Mouse (Mus musculus): ENCODE data around the gene Tmc7. TPM values are rescaled to one million over a fixed set of nuclear protein-coding genes. Genes with fewer than 3 reads are reported as not detected.

Tmc7 gene
- polyA plus RNA-seq, 1 experiment from 2014 or later: 0.46 TPM

DNA sequence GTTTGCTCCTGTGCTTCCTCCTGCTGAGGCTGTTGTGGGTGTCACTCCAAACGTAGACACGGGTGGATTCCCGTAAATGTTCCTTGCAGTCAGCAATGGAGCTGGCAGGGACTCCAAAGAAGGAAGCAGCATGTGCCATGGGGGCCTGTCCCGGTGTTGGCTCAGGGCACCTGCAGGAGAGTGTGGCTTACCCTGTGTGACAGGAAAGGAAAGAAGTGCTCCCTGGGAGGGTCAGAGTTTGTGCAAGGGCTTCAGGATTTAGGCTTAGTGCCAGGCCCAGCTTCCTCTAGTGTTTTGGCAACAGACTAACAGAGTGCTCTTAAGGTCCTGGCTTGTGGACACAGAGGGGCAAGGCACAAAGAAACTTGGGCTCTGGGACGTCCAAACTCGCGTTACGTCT lies 20.3 kb upstream of the Tmc7 start:
- WGBS (ENCODE audit: insufficient replicate concordance): 69% methylated on average over 8 of the region's 8 CpGs
- Histone ChIP-seq H3K4me1 (no peaks in the 10 kb centered on the region), H3K4me3 (no peak overlapping the region), H3K36me3 (no peaks in the 10 kb centered on the region), H3K27me3 (replicated peaks) (peaks cover under 1% of the 10 kb centered on the region; the same call in 1 of the 2 replicates), H3K4me2 (no peak overlapping the region), H3K9me3 (replicated peaks) (no peaks in the 10 kb centered on the region), H3K9ac (no peak overlapping the region), H3K27ac (no peak overlapping the region)
- ATAC-seq: no peak

DNA sequence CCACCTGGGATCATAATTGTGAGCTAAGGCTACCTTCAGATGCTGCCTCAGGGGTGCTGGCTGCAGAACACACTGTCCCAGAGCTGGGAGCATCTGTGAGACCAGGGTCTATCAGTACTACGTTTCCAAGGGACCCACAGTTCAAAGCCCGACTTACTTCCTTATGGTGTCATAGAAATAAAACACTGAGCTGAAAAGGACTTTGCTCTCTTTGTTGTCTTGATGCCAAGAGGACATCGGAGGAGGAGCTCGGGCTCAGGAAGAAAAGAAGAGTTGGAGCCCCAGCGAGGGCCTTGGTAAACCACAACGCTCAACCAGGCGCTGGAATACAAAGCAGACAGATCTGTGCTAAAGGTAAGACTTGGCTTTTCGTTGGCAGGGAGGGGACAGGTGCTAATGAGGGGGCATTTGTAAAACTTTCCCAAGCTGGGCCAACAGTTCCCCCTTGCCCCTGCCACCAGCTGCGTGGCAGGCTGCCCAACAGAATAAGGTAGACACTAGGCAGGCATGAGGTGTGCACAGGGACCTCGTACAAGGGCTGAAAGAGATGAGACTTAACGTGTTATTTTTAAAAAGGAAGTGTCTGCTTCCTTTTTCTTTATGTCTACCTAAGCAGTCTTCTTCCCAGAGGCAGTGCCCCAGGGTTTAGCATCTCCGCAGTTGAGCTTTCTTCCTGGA lies 15.6 kb upstream of the Tmc7 start:
- ATAC-seq: no peak
- peaks cover under 1% of the 10 kb centered on the region; the same call in 1 of the 2 replicates for H3K4me1 ChIP-seq
- 44% methylated on average over 12 of the region's 12 CpGs for WGBS (ENCODE audit: insufficient replicate concordance)
- H3K27ac ChIP-seq: no peak overlapping the region
- no peak overlapping the region for H3K9ac ChIP-seq
- no peaks in the 10 kb centered on the region for H3K9me3 ChIP-seq (replicated peaks)
- H3K36me3 ChIP-seq: no peaks in the 10 kb centered on the region
- no peak overlapping the region for H3K4me2 ChIP-seq
- peaks cover 47% of the 10 kb centered on the region for H3K27me3 ChIP-seq (replicated peaks)
- no peak overlapping the region for H3K4me3 ChIP-seq

DNA sequence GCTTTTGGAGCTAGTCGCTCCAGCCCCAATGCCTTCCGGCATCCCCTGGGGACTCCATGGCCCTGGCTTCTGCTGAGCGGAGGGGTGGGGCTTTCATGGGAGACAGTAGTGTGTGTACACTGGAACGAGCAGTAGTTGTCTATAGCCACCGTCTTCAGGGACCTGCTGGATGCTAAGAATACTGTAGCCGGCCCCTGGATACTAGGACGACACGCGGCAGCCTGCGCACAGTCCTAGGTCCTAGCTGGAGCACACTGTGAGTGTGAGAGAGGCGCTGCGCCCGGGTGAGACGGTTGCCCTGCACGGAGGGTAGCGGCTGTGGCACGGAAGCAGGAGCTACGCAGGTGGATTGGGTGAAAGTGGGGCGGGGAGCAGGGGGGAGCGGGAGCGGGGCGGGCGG lies 12.7 kb upstream of the Tmc7 start, which contains the start of gene Tmc5:
Tmc5 (plus strand) TSS at position 97 of the 400 bp plus-strand sequence.
- H3K9me3 ChIP-seq (replicated peaks): no peaks in the 10 kb centered on the region
- WGBS (ENCODE audit: insufficient replicate concordance): 9% methylated on average over 23 of the region's 23 CpGs
- H3K27me3 ChIP-seq (replicated peaks): peaks cover 69% of the 10 kb centered on the region
- H3K36me3 ChIP-seq: no peaks in the 10 kb centered on the region
- no peak for ATAC-seq
- peaks cover 16% of the 10 kb centered on the region for H3K4me1 ChIP-seq
- peak within 1 kb of the TSS; percentile 26 for H3K4me3 ChIP-seq
- H3K4me2 ChIP-seq: peak within 1 kb of the TSS; percentile 53
- H3K27ac ChIP-seq: no peak within 1 kb of the TSS
- H3K9ac ChIP-seq: no peak within 1 kb of the TSS

DNA sequence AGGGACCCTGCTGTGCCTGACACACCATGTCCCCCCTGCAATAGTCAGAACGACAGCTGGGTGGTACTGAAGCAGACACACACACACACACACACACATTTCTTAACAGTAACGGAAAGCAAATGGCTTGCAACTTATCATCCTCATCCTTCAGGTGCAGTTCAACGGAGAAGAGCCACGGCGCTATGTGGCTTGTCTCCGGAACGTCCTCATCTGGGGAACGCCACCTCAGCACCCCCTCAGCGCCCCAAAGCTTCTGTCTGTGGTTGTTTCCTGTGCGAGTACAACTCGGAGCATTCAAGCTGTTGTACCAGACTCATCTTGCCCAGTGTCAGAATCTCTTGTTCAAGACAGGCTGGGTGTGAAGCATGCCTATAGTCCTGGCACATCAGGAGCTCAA lies 11.7 kb upstream of the Tmc7 start:
- peaks cover 16% of the 10 kb centered on the region for H3K4me1 ChIP-seq
- no peak overlapping the region for H3K4me2 ChIP-seq
- H3K4me3 ChIP-seq: no peak overlapping the region
- H3K36me3 ChIP-seq: no peaks in the 10 kb centered on the region
- H3K9me3 ChIP-seq (replicated peaks): no peaks in the 10 kb centered on the region
- ATAC-seq: no peak
- no peak overlapping the region for H3K27ac ChIP-seq
- no peak overlapping the region for H3K9ac ChIP-seq
- WGBS (ENCODE audit: insufficient replicate concordance): 62% methylated on average over 11 of the region's 11 CpGs
- H3K27me3 ChIP-seq (replicated peaks): peaks cover 69% of the 10 kb centered on the region

DNA sequence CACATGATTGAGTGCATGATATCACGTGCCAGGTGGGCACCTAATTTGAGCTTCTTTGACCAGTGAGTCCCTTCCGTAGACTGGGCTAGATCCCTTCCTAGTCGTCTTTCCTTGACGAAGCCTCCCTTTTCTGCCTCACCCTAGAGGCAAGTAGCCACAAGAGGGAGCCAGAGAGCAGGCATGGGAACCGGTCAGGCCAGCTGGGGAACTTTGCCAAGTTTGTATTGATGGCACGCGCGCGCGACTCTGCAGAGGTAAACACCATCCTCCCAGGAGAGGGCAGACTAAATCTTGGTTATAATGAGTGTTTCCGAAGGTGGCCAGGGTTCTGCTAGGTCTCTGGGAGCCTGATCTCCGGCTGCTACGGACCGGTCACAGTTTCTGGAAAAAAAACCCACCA lies 10.7 kb upstream of the Tmc7 start:
- ATAC-seq: peak; percentile 55
- no peak overlapping the region for H3K9ac ChIP-seq
- H3K9me3 ChIP-seq (replicated peaks): no peaks in the 10 kb centered on the region
- WGBS (ENCODE audit: insufficient replicate concordance): 3% methylated on average over 14 of the region's 14 CpGs
- peak overlapping the region; percentile 52 for H3K4me2 ChIP-seq
- H3K4me1 ChIP-seq: peaks cover 16% of the 10 kb centered on the region
- peaks cover 69% of the 10 kb centered on the region for H3K27me3 ChIP-seq (replicated peaks)
- no peak overlapping the region for H3K27ac ChIP-seq
- H3K4me3 ChIP-seq: 0 out of 2 replicates have a peak overlapping the region, but pooled peaks have one; percentile 10
- H3K36me3 ChIP-seq: no peaks in the 10 kb centered on the region

DNA sequence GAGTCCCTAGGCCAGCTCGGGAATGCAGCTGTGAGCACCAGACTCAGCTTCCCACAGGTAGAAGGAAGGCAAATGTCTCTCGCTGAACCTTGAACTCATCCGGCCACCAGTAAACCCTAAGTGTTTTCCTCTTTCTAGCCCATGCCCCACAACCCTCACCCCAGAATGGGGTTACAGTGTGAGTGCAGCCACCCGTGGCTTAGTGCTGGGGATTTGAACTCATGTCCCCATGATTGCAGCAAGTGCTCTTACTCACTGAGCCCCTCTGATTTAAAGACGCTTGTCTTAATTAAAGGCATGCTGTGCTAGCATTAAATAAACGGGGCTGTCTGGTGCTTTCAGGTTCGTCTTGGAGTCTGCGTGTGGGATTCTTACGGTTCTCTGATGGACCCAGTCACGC lies 10.1 kb upstream of the Tmc7 start:
- Histone ChIP-seq H3K27me3 (replicated peaks) (peaks cover 66% of the 10 kb centered on the region), H3K9ac (no peak overlapping the region), H3K27ac (no peak overlapping the region), H3K36me3 (no peaks in the 10 kb centered on the region), H3K4me1 (peaks cover 16% of the 10 kb centered on the region), H3K4me3 (no peak overlapping the region), H3K9me3 (replicated peaks) (no peaks in the 10 kb centered on the region), H3K4me2 (peak overlapping the region; percentile 52)
- ATAC-seq: no peak
- 18% methylated on average over 10 of the region's 10 CpGs for WGBS (ENCODE audit: insufficient replicate concordance)

DNA sequence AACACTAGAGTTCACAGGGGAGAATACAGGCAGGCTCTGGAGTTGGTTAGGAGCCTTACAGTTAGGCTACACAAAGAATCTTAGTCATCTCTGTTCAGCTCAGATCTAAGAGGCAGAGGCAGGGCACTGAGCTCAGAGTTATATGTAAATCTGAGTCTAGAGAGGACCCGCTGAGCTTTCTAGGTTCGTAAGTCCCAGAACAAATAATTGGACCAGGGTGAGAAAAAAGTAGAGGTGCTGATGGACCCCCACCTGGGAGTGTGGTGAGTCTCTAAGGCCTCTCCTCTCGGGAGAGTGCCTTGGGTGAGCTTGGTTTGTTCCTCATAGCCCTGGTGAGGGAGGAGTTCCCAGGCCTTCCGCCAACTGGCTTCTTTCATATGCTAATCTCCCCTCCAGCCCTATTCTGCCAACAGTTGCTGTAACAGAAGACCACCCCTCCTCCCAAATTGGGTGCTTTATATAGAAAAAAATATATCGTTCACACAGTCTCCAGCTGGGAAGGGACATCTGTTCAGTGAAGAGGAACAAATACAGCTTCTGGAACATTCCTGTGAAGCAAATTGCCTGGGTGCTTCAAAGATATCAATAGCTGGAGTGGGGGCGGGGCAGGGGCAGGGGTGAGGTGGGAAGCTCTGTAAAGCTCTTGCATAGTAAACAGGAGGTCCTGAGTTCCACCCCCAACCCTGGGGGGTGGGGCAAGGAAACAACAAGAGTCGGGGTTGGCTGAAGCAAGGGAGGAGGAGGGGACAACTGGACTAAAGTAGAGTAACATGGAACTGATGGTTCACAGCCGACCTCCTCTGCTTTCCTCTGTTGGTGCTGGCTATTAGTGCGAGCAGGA lies 9.3 kb upstream of the Tmc7 start:
- peaks cover 16% of the 10 kb centered on the region for H3K4me1 ChIP-seq
- H3K9me3 ChIP-seq (replicated peaks): no peaks in the 10 kb centered on the region
- H3K36me3 ChIP-seq: no peaks in the 10 kb centered on the region
- no peak overlapping the region for H3K27ac ChIP-seq
- 13% methylated on average over 9 of the region's 9 CpGs for WGBS (ENCODE audit: insufficient replicate concordance)
- peak; percentile 50 for ATAC-seq
- H3K27me3 ChIP-seq (replicated peaks): peaks cover 58% of the 10 kb centered on the region
- no peak overlapping the region for H3K9ac ChIP-seq
- H3K4me3 ChIP-seq: no peak overlapping the region
- H3K4me2 ChIP-seq: peak overlapping the region; percentile 52

DNA sequence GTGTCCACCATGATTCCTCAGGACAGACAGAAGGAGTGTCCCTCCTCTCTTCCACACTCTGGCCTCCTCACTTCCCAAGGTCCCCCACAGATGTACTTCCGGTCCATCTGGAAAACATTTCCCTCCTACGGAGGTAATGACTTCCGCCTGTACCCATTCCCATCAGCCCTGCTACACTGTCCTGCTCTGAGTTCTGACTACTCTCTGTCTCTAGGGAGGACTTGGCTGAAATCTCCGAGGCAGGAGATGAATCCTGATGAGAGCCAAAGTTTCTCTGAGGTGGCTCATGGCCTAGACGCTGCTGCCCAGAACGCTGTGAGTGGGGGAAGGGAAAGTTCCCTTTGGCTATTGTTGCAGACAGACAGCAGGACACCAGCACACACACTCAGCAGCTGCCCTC lies 7.6 kb upstream of the Tmc7 start:
- peaks cover 43% of the 10 kb centered on the region for H3K27me3 ChIP-seq (replicated peaks)
- H3K36me3 ChIP-seq: no peaks in the 10 kb centered on the region
- H3K4me3 ChIP-seq: no peak overlapping the region
- no peak overlapping the region for H3K4me2 ChIP-seq
- H3K4me1 ChIP-seq: peaks cover 16% of the 10 kb centered on the region
- no peak for ATAC-seq
- H3K27ac ChIP-seq: no peak overlapping the region
- H3K9ac ChIP-seq: no peak overlapping the region
- 0 out of 2 replicates have a peak, but pooled peaks cover 2% of the 10 kb centered on the region for H3K9me3 ChIP-seq (replicated peaks)
- WGBS (ENCODE audit: insufficient replicate concordance): 53% methylated on average over 6 of the region's 6 CpGs

DNA sequence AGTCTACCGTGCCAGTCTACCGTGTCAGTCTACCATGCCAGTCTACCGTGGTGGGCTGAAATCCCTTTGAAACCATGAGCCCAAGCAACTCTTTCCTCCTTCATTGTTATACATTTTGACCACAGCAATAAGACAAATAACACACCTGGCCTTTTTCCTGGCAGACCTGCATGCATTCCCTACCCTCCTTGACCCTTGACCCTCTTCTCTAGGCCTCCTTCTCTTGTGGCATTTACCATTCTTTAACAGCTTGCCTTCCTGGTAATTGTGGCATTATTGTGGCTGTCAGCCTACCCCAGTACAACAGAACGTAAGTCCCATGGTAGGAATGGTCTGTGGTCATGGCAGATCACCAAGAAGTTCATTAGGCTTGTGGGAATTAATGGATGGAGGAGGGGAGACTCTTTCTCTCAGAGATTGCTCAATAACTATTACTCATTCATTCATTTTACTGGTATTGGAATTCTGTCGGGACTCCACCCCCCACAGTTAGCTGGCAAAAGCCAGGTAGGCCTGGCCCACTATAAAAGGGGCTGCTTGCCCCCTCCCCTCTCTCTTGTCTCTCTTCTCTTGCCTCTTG lies 6.3 kb upstream of the Tmc7 start:
- peaks cover 16% of the 10 kb centered on the region for H3K4me1 ChIP-seq
- no peak overlapping the region for H3K4me2 ChIP-seq
- no peak overlapping the region for H3K9ac ChIP-seq
- H3K9me3 ChIP-seq (replicated peaks): 0 out of 2 replicates have a peak, but pooled peaks cover 2% of the 10 kb centered on the region
- peaks cover 32% of the 10 kb centered on the region for H3K27me3 ChIP-seq (replicated peaks)
- no peaks in the 10 kb centered on the region for H3K36me3 ChIP-seq
- no peak overlapping the region for H3K4me3 ChIP-seq
- 68% methylated on average over 5 of the region's 5 CpGs for WGBS (ENCODE audit: insufficient replicate concordance)
- no peak overlapping the region for H3K27ac ChIP-seq
- ATAC-seq: no peak

DNA sequence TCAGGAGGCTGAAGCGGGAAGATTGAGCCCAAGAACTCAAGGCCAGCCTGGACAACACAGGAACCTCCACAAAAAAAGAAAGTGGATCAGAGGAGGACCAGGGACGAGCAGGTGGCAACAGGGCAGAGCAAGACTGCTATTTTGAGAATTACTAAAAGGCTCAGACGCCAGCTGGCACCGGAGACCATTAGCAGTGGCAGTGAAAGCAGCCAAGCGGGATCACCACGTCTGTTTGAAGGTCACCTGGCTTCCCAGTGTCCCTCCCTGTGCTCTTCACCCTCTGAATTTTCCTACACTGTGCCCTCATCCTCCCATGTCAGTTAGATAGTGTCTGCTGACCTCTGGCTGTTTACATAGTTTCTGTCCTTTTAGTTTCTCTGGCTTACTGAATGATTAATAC lies 1.3 kb upstream of the Tmc7 start:
- no peak overlapping the region for H3K4me2 ChIP-seq
- H3K4me1 ChIP-seq: peaks cover 12% of the 10 kb centered on the region
- 64% methylated on average over 6 of the region's 6 CpGs for WGBS (ENCODE audit: insufficient replicate concordance)
- no peak for ATAC-seq
- no peak overlapping the region for H3K4me3 ChIP-seq
- no peak overlapping the region for H3K9ac ChIP-seq
- 0 out of 2 replicates have a peak, but pooled peaks cover 2% of the 10 kb centered on the region for H3K9me3 ChIP-seq (replicated peaks)
- no peak overlapping the region for H3K27ac ChIP-seq
- peaks cover 28% of the 10 kb centered on the region for H3K27me3 ChIP-seq (replicated peaks)
- no peaks in the 10 kb centered on the region for H3K36me3 ChIP-seq

DNA sequence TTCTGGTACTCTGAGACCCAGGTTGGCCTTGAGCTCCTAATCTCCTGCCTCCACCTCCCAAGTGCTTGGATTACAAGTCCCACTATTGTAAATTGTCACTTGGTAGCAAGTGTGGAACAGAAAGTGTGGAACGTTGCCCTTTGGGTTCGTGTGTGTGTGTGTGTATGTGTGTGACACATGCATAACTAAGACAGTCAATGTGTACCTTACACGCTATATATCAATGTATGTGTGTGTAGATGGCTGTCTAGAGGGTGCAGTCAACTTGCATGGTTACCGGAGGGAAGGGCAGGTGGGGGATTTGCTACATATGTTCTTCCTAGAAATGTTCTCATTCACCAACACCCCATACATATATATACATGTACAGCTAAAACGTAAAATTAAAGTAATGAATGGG lies 390 bp upstream of the Tmc7 start:
- H3K4me1 ChIP-seq: peaks cover 12% of the 10 kb centered on the region
- 0 out of 2 replicates have a peak, but pooled peaks cover 2% of the 10 kb centered on the region for H3K9me3 ChIP-seq (replicated peaks)
- 0 out of 2 replicates have a peak overlapping the region, but pooled peaks have one; percentile 63 for H3K9ac ChIP-seq
- H3K27me3 ChIP-seq (replicated peaks): peaks cover 28% of the 10 kb centered on the region
- H3K4me2 ChIP-seq: peak overlapping the region; percentile 91
- H3K27ac ChIP-seq: no peak overlapping the region
- H3K4me3 ChIP-seq: peak overlapping the region; percentile 58
- no peaks in the 10 kb centered on the region for H3K36me3 ChIP-seq
- ATAC-seq: no peak
- 54% methylated on average over 5 of the region's 5 CpGs for WGBS (ENCODE audit: insufficient replicate concordance)

DNA sequence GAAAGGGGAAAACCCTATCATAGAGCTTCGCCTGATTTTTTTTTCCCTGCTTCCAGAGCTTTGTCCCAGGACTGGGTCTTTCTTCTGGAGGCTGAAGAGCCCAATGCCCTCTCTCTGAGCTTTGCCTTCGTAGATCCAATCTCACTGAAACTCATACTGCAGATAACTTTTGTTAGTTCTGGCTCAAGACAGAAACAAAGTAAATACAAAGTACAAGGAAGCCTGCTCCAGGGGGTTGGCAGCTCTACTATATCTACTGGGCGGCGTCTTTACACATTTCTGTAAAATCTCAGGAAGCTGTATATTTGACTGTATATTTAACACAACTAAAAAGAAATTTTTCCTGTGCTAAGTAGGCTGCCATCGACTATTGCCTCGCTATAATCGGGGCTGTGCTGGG lies 715 bp downstream of the Tmc7 start:
- peaks cover 12% of the 10 kb centered on the region for H3K4me1 ChIP-seq
- 0 out of 2 replicates have a peak, but pooled peaks cover 2% of the 10 kb centered on the region for H3K9me3 ChIP-seq (replicated peaks)
- 23% methylated on average over 7 of the region's 7 CpGs for WGBS (ENCODE audit: insufficient replicate concordance)
- H3K36me3 ChIP-seq: no peaks in the 10 kb centered on the region
- no peak overlapping the region for H3K27ac ChIP-seq
- peak overlapping the region; percentile 58; the same call in 1 of the 2 replicates for H3K4me3 ChIP-seq
- no peak for ATAC-seq
- peak overlapping the region; percentile 91 for H3K4me2 ChIP-seq
- H3K27me3 ChIP-seq (replicated peaks): peaks cover 28% of the 10 kb centered on the region
- H3K9ac ChIP-seq: no peak overlapping the region; the same call in 1 of the 2 replicates

All from liver, embryonic 12.5 days (tissue).